Mouse (Mus musculus) stomach, postnatal 0 days (tissue): ENCODE data around the gene Impg2.

Source experiments
- CTCF ChIP-seq: IDR thresholded peaks from 2 replicates; pipeline ENCODE4 v1.5.1; 2016; ENCODE audit warnings: antibody characterized with exemption, low read depth, mild to moderate bottlenecking, moderate library complexity
- EP300 ChIP-seq: optimal IDR thresholded peaks from 2 replicates; pipeline ENCODE3; 2016; ENCODE audit warnings: antibody characterized with exemption

- TF ChIP-seq CTCF (no peak), EP300 (no peak)
These were observed 82.0 kb downstream of the Impg2 start for GRCm38 (mm10) chr16:56286076-56286475.
